Mouse (Mus musculus): ENCODE measurements around the gene Cenpb. TPM values are rescaled to one million over a fixed set of nuclear protein-coding genes. Genes with fewer than 3 reads are reported as not detected.
A peak's percentile ranks its signal among the peaks of the same experiment; 100 is the strongest.
"Not testable (repeated sequence)": the region's sequence is repeated elsewhere in the genome, so short reads cannot be mapped to it uniquely, and the experiment has no call there.

Cenpb gene
- 6.9 and 8.0 TPM in 2 replicates for polyA plus RNA-seq (2014; fragmentation: Nextera tagmentation; extraction: Ambion mirVana)

- peaks cover 12% of the 10 kb centered on the region; the same call in 1 of the 2 replicates for H3K36me3 ChIP-seq (ENCODE audit: control insufficient read depth, insufficient read depth, low read length)
- ATAC-seq (ENCODE audit: low FRiP score, low TSS enrichment) = peak; percentile 87
- H3K4me2 ChIP-seq (replicated peaks; ENCODE audit: low read depth, low read length) = peak within 1 kb of the TSS; percentile 97
- no peaks in the 10 kb centered on the region for H3K27me3 ChIP-seq (ENCODE audit: control insufficient read depth, insufficient read depth, low read length)
- no peaks in the 10 kb centered on the region for H3K9me3 ChIP-seq (ENCODE audit: control insufficient read depth, low read length)
- peak within 1 kb of the TSS; percentile 75 for H3K4me3 ChIP-seq (ENCODE audit: low read length)
- 6% methylated on average over 24 of the region's 57 CpGs for WGBS
- H3K4me1 ChIP-seq (ENCODE audit: control insufficient read depth, insufficient read depth, low read length) = peaks cover 38% of the 10 kb centered on the region
- peak within 1 kb of the TSS; percentile 78 for H3K27ac ChIP-seq (ENCODE audit: low read depth, low read length)
- H3K9ac ChIP-seq (ENCODE audit: low read depth, low read length) = peak within 1 kb of the TSS; percentile 90
Measured at GRCm38 (mm10) chr2:131179990-131180587, at the start of gene Cenpb. Cenpb (minus strand) TSS chr2:131180067.

DNA sequence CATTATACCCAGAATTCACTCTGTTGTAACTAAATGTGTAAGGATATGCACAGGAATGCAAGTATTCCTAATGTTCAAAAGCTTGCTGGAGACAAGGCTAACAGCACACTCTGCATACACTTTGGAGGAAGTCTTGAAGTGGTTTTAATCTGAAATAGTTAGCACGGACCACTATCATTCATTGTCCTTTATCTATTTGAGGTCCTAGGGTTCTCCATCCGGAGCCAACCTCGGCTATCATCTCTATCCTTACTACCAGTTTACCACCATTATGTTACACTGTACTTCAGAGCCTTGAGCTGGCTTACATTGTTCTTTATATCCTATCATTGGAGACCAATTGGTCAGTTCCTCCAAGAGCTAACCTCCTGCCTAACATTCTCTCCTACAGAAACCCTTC is 47.4 kb upstream of the Cenpb start:
- no peak overlapping the region for H3K9ac ChIP-seq (ENCODE audit: low read depth, low read length)
- no peaks in the 10 kb centered on the region for H3K9me3 ChIP-seq (ENCODE audit: control insufficient read depth, low read length)
- H3K4me1 ChIP-seq (ENCODE audit: control insufficient read depth, insufficient read depth, low read length) = no peaks in the 10 kb centered on the region
- no peak overlapping the region for H3K27ac ChIP-seq (ENCODE audit: low read depth, low read length)
- no peaks in the 10 kb centered on the region for H3K27me3 ChIP-seq (ENCODE audit: control insufficient read depth, insufficient read depth, low read length)
- ATAC-seq (ENCODE audit: low FRiP score, low TSS enrichment) = no peak
- no peaks in the 10 kb centered on the region for H3K36me3 ChIP-seq (ENCODE audit: control insufficient read depth, insufficient read depth, low read length)
- 96% methylated on average over 3 of the region's 3 CpGs for WGBS
- H3K4me3 ChIP-seq (ENCODE audit: low read length) = no peak overlapping the region
- H3K4me2 ChIP-seq (replicated peaks; ENCODE audit: low read depth, low read length) = no peak overlapping the region

- not testable (repeated sequence) for H3K9me3 ChIP-seq (ENCODE audit: control insufficient read depth, low read length); H3K27ac ChIP-seq (ENCODE audit: low read depth, low read length); H3K9ac ChIP-seq (ENCODE audit: low read depth, low read length); H3K27me3 ChIP-seq (ENCODE audit: control insufficient read depth, insufficient read depth, low read length); H3K4me1 ChIP-seq (ENCODE audit: control insufficient read depth, insufficient read depth, low read length); H3K36me3 ChIP-seq (ENCODE audit: control insufficient read depth, insufficient read depth, low read length); H3K4me2 ChIP-seq (replicated peaks; ENCODE audit: low read depth, low read length); H3K4me3 ChIP-seq (ENCODE audit: low read length); ATAC-seq (ENCODE audit: low FRiP score, low TSS enrichment)
- WGBS = 67% methylated on average over 2 of the region's 2 CpGs
Measured at GRCm38 (mm10) chr2:131226669-131227068, 46.8 kb upstream of the Cenpb start.

DNA sequence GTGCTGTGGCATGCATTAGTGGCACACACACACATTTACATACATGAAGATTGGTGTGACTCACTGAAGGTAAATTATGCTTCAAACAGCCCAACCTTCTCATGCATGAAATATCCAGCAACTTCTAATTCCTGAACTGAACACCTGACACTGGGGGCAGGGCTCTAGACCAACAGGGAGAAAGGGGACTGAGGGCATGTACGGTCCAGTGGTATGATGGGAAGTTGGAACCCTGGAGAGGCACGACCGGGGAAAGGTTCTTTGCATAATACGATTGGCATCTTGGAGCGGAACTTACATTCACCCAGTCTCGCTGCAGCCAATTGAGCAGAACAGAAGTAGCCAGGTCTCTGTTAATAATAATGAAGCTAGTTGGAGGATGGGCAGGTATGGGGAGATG is 45.3 kb upstream of the Cenpb start:
- peaks cover 3% of the 10 kb centered on the region; the same call in 1 of the 2 replicates for H3K4me1 ChIP-seq (ENCODE audit: control insufficient read depth, insufficient read depth, low read length)
- no peak overlapping the region for H3K9ac ChIP-seq (ENCODE audit: low read depth, low read length)
- no peak overlapping the region for H3K4me2 ChIP-seq (replicated peaks; ENCODE audit: low read depth, low read length)
- WGBS = 79% methylated on average over 6 of the region's 6 CpGs
- H3K4me3 ChIP-seq (ENCODE audit: low read length) = no peak overlapping the region
- ATAC-seq (ENCODE audit: low FRiP score, low TSS enrichment) = peak; percentile 67
- no peaks in the 10 kb centered on the region for H3K9me3 ChIP-seq (ENCODE audit: control insufficient read depth, low read length)
- H3K27me3 ChIP-seq (ENCODE audit: control insufficient read depth, insufficient read depth, low read length) = no peaks in the 10 kb centered on the region
- no peaks in the 10 kb centered on the region for H3K36me3 ChIP-seq (ENCODE audit: control insufficient read depth, insufficient read depth, low read length)
- H3K27ac ChIP-seq (ENCODE audit: low read depth, low read length) = no peak overlapping the region

DNA sequence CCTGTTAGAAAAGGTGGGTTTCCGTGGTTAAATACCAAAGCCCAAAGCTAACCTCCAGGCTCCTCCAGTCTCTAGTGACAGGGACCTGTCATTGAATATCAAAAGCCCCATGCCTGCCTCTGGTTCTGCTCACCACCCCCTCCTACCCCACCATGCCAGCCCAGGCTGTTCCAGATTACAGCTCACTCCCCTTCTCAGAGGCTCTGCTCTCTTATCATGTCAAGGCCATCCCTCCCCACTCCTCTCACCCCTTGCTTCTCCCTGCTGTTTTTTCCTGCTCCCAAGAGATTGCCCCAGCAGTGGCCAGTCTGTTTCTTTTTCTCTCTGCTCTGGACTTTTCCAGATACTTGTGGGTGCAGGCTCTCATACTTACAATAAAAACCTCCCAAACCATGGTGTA is 43.7 kb upstream of the Cenpb start:
- 50% methylated on average over 1 of the region's 1 CpGs for WGBS
- Histone ChIP-seq H3K27me3 (ENCODE audit: control insufficient read depth, insufficient read depth, low read length) (no peaks in the 10 kb centered on the region), H3K9me3 (ENCODE audit: control insufficient read depth, low read length) (no peaks in the 10 kb centered on the region), H3K36me3 (ENCODE audit: control insufficient read depth, insufficient read depth, low read length) (no peaks in the 10 kb centered on the region), H3K4me3 (ENCODE audit: low read length) (no peak overlapping the region), H3K4me1 (ENCODE audit: control insufficient read depth, insufficient read depth, low read length) (peaks cover 3% of the 10 kb centered on the region; the same call in 1 of the 2 replicates), H3K9ac (ENCODE audit: low read depth, low read length) (no peak overlapping the region), H3K4me2 (replicated peaks; ENCODE audit: low read depth, low read length) (no peak overlapping the region), H3K27ac (ENCODE audit: low read depth, low read length) (no peak overlapping the region)
- no peak for ATAC-seq (ENCODE audit: low FRiP score, low TSS enrichment)

DNA sequence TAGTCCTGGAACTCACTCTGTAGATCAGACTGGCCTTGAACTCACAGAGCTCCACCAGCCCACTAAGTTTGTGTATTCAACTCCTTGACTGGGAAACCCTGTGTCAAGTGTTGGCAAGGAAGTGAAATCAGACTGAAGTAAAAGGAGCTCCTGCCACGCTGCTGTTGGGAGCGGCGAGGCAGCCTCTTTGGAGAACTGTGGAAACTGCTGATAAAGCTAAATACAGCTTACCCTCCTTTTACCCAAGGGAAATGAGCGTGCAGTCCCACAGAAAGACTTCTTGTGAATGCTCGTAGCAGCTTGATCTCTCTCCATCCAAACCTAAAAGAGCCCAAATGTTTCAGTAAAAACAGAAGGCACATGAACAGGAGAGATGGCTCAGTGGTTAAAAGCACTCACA is 42.7 kb upstream of the Cenpb start:
- no peak for ATAC-seq (ENCODE audit: low FRiP score, low TSS enrichment)
- Histone ChIP-seq H3K9ac (ENCODE audit: low read depth, low read length) (no peak overlapping the region), H3K9me3 (ENCODE audit: control insufficient read depth, low read length) (no peaks in the 10 kb centered on the region), H3K27me3 (ENCODE audit: control insufficient read depth, insufficient read depth, low read length) (no peaks in the 10 kb centered on the region), H3K4me1 (ENCODE audit: control insufficient read depth, insufficient read depth, low read length) (peaks cover 3% of the 10 kb centered on the region; the same call in 1 of the 2 replicates), H3K4me3 (ENCODE audit: low read length) (no peak overlapping the region), H3K36me3 (ENCODE audit: control insufficient read depth, insufficient read depth, low read length) (no peaks in the 10 kb centered on the region), H3K27ac (ENCODE audit: low read depth, low read length) (no peak overlapping the region), H3K4me2 (replicated peaks; ENCODE audit: low read depth, low read length) (no peak overlapping the region)
- WGBS = 54% methylated on average over 5 of the region's 5 CpGs

DNA sequence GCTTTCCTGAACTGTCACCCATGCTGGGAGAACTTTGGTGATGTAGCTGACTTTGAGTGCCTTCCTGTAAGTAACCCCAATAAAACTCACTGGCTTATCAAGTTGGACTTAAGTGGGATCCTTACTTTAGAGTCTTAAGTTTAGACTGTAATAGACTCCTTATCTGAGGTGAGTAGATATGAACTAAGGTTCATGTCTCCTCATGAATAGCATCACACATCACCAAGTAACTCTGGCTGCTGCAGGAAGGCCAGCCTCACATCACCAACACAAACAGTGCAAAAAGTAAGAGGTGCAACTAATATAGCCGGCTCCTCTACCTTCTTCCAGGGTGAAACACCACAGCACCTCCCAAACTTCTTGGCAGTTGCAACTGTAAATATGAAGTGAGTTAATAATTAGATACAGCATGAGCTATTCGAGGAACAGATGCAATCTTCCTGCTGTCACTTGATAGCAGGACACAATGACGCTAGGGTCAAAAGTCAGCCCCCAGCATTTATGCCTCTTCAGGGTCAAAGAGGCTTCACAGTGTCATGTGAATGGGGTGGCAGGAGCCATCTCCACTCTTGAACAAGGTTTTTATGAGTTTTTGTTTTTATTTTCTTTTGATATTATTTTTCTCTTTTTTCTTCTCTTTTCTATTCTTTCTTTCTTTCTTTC is 42.1 kb upstream of the Cenpb start:
- H3K4me3 ChIP-seq (ENCODE audit: low read length) = no peak overlapping the region
- H3K36me3 ChIP-seq (ENCODE audit: control insufficient read depth, insufficient read depth, low read length) = no peaks in the 10 kb centered on the region
- no peak overlapping the region for H3K9ac ChIP-seq (ENCODE audit: low read depth, low read length)
- peaks cover 3% of the 10 kb centered on the region; the same call in 1 of the 2 replicates for H3K4me1 ChIP-seq (ENCODE audit: control insufficient read depth, insufficient read depth, low read length)
- no peak for ATAC-seq (ENCODE audit: low FRiP score, low TSS enrichment)
- WGBS = 63% methylated on average over 3 of the region's 3 CpGs
- no peak overlapping the region for H3K27ac ChIP-seq (ENCODE audit: low read depth, low read length)
- H3K4me2 ChIP-seq (replicated peaks; ENCODE audit: low read depth, low read length) = no peak overlapping the region
- H3K27me3 ChIP-seq (ENCODE audit: control insufficient read depth, insufficient read depth, low read length) = no peaks in the 10 kb centered on the region
- no peaks in the 10 kb centered on the region for H3K9me3 ChIP-seq (ENCODE audit: control insufficient read depth, low read length)

GRCm38 (mm10) chr2:131220030-131220429 is 40.2 kb upstream of the Cenpb start:
- no peak for ATAC-seq (ENCODE audit: low FRiP score, low TSS enrichment)
- 62% methylated on average over 4 of the region's 4 CpGs for WGBS
- Histone ChIP-seq H3K9ac (ENCODE audit: low read depth, low read length) (no peak overlapping the region), H3K4me3 (ENCODE audit: low read length) (no peak overlapping the region), H3K4me1 (ENCODE audit: control insufficient read depth, insufficient read depth, low read length) (peaks cover 3% of the 10 kb centered on the region; the same call in 1 of the 2 replicates), H3K4me2 (replicated peaks; ENCODE audit: low read depth, low read length) (no peak overlapping the region), H3K9me3 (ENCODE audit: control insufficient read depth, low read length) (no peaks in the 10 kb centered on the region), H3K27ac (ENCODE audit: low read depth, low read length) (no peak overlapping the region), H3K36me3 (ENCODE audit: control insufficient read depth, insufficient read depth, low read length) (no peaks in the 10 kb centered on the region), H3K27me3 (ENCODE audit: control insufficient read depth, insufficient read depth, low read length) (no peaks in the 10 kb centered on the region)
